Mouse (Mus musculus): ENCODE measurements around the gene Olfml2b.

Gene Olfml2b

DNA sequence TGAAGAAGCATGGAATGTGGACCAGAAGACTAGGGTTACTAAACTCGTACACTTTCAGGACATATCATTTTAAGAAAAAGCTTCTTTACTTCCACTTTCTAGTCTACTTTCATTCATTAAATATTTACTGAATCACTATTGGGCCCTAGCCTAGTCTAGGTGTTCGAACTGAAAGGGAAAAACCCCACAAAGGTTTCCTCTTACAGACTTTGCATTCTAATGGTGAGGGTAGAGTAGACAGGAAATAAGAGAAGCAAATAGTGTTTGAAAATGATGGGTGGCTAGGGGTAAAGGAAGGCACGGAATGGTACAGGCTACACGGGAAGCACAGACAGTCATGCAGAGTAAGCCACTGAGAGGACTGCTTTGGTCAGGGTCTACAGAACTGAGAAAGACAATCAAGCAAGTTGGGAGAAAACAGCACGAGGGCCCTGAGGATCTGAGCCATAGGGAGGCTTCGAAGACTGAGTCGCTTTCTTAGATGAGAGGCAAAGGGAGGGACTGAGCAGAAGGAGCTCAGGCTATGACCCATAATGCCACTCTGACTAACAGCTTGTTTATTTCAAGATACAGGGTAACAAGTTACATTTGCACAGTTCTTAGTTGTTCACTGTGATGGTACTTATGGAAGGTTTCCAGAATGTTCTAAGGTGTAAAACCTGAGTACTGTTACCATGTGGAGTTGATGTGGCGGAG is 85.1 kb downstream of the Olfml2b start:
- CTCF ChIA-PET, result interaction anchor here (0.6 kb wide), 1 partner anchor 713 kb away, joined by 3 read pairs; no protein-coding TSS in a partner anchor

DNA sequence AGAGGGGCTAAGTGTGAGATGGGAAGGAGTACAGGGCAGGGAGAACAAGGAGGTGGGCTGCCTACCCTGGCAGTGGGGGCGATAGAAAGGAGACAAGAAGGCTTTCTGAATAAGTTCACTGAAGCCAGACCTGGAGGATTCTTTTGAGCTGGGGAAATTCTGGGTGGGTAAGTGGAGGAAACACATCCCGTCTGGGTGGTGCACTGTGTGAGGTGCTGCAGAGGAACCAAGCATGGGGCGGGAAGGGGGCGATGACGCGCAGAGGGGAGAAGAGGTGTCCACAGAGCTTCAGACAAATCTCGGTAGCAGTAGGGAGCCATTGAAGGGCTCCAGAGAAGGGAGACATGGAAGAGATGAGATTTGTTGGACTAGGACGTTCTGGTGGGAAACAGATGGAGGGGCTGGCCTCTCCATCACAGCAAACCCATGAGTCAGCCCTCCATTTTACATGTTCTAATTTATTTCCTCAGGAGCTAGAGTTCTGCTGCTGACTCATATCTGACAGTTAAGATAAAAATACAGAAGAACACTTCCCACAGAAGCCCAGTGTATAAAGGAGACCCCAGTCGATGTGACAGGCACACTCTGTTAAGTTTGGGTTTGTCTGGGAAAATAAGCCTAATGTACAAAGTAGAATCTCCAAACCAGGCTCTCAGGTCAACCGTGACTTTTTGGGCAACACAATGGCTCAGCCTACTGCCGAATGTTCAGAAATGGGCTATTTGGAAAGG is 87.7 kb downstream of the Olfml2b start:
- CTCF ChIA-PET, result no interaction called here

Measured in spleen, embryonic (tissue).